Mouse (Mus musculus): ENCODE measurements around the gene Tnf.
A peak's percentile ranks its signal among the peaks of the same experiment; 100 is the strongest.

The Tnf gene

GRCm38 (mm10) chr17:35201787-35202186 is at the start of gene Tnf:
Gene Tnf, minus strand, starts transcription at chr17:35202007.
- DNase-seq (ENCODE audit: low spot score), result no peak

- no peak for DNase-seq (ENCODE audit: low spot score)
These were observed 49.4 kb upstream of the Tnf start for GRCm38 (mm10) chr17:35251162-35251719.

DNA sequence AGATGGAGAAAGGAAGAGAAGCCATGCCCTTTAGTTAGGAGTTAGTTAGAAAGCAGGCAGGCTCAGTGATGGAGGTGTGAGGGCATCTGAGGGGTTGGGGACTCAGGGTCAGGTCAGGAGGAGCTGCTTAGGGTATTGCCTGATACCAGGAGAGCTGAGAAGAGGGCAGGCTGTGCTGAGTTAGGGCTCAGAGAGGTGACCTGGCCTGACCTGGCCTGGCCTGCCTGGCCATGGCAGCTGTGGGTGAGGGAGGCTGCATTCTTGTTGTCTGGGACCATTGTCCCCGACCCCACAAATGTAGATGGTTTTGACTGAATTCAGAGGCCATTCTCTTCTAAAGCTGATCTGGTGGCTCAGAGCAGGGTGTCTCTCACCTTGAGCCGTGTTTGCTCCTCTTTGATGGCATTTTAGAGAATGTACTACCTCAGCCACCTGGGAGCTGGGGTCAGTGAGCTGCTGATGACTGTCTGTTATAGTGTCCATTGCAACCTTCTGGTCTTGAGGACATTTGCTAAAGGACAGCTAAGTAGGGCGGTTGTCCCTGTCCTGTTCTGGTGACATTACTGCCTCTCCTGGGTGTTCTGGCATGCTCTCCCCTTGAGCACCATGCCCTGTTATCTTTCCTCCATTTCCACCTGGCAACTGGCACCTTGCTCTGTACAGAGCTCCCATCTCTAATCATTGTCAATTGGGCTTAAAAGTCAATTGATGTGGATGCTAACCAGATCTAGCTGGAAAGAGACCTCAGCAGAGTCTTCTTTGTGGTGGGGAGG is 48.7 kb upstream of the Tnf start:
- no peak for DNase-seq (ENCODE audit: low spot score)

DNA sequence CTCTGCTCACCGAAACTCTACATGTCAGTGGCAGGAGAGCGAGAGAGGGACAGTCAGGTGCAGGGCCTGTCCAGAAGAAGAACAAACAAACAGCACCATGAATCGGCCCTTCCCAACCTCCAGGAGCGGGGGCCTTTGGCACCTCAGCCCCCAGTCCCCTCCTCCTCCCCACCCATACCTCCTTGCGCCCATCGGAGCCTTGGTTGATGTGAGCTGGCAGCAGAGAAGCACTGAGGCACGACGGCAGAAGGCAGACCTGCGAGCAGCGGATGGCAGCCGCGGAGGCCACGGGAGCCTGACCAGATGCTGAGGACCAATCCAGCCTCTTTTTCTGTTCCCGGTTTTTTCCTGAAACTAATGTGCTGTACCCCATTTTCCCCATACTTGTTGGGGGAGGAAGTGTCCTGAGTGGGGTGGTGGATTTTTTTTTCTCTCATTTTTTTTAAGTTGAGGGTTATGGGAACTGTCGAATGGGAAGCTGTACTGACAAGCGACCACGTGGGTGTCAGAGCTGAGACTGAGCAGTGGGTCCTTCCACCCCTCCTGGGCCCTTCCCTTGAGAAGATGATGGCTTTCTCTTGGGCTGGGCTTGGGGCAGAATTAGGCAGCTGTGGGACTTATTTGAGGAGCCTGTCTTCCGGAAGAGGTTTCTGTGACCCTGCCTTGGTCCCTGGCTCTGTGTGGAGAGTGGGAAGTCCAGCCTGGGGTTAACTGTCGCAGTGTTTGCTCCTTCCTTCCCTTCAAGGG is 47.8 kb upstream of the Tnf start:
- no peak for DNase-seq (ENCODE audit: low spot score)

- no peak for DNase-seq (ENCODE audit: low spot score)
These were observed 47.2 kb upstream of the Tnf start for GRCm38 (mm10) chr17:35248986-35249385.

DNA sequence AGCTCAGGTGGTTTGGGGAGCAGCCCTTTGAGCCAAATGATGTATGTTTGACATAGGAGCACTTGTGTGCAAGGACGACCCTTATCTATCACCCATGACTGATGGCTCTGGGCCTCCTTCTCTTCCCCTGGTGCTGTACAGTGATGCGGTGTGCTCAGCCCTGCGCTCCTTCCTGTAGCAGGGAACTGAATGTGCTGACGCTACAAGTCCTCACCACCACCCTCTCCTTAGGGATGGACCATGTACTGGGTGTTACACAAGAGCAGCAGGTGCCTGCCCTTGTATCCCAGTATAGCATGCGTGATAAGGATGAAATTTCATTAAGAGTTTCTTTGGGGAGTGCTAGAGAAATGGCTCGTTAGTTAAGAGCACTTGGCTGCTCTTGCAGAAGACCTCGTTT is 45.3 kb upstream of the Tnf start:
- DNase-seq (ENCODE audit: low spot score), result no peak

DNA sequence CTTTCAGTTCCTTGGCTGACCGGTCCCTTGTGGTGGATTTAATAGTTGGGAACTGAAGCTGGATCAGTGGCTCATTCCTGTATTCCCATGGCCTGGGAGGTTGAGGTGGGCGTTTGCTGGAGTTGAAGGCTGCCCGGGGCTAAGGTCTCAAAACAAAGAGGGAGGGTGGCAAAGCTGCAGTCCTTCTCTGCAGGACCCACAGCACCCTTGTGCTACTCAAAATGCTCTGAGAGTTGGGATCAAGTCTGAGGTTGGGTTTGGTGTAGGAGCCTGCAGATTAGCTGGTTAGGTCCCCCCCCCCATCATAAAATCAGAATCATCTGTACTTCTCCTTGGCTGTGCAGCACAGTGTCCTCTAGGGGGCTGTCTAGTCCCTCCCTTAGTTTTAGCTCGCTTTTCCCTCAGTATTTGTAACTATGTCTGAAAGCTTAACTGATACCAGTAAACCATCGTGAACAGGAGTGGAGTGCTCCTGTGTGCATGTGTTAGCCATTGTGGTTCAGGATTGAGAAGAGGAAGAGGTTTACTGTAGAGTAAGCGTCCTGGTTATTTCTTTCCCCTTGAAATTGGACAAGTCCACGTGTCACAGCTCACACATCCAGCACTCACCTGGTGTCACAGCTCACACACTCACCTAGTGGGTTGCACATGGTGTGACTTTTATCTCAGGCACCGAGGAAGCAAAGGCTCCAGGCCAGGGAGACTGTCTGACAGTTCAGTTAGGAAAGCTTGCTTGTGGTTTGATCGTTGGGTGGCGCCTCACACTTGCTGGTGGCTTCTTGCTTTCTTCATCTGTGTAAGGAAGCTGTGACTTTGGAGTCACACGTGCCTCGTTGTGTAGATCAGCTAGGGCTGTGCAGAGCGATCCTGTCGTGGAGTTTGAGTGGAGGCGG is 44.2 kb upstream of the Tnf start:
- DNase-seq (ENCODE audit: low spot score), result no peak

- no peak for DNase-seq (ENCODE audit: low spot score)
These were observed 43.2 kb upstream of the Tnf start for GRCm38 (mm10) chr17:35244999-35245398.

GRCm38 (mm10) chr17:35243086-35243485 is 41.3 kb upstream of the Tnf start:
- no peak for DNase-seq (ENCODE audit: low spot score)

DNA sequence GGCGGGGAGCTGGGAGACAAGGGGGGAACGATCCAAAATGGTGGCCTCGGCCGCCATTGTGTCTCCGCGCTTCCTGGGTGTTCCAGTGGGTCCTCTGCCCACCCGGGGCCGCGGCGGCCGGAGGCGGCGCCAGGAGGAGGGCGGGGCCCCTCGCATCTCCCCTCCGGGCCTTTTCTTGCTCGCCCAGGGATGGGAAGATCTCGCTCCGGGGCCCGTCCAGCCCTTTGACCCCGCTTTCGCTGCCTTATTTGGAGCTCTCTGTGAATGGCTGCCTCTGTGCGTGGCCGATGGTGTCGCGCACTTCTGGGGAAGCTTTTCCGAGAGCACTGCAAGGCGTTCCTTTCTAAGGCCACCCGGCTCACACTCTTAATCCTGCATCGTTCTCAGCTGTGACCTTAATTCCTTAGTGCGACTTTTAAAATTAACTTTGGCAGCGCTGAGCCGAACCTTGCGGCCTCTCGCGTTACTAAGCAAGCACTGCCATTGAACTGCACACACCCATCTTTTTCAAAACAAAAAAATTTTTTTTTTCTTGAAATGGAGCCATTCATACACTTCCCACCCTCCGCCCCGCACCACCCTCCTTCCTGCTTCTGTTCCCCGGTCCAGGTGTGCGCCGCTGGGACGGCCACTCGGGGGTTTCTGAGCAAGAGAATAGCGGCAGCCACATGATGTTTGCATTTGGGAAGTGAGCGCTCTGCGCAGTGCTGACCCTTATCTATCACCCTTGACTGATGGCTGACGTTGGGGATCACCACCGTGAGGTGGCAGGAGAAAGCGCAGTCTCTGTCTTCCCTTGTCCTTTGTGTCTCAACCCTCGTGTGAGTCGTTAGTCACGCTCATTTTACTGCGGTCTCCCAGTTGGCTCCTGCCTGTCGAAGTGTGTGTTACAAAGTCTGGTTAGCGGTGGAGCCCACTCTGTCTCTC is 40.5 kb upstream of the Tnf start:
- peak; percentile 68 for DNase-seq (ENCODE audit: low spot score)

DNA sequence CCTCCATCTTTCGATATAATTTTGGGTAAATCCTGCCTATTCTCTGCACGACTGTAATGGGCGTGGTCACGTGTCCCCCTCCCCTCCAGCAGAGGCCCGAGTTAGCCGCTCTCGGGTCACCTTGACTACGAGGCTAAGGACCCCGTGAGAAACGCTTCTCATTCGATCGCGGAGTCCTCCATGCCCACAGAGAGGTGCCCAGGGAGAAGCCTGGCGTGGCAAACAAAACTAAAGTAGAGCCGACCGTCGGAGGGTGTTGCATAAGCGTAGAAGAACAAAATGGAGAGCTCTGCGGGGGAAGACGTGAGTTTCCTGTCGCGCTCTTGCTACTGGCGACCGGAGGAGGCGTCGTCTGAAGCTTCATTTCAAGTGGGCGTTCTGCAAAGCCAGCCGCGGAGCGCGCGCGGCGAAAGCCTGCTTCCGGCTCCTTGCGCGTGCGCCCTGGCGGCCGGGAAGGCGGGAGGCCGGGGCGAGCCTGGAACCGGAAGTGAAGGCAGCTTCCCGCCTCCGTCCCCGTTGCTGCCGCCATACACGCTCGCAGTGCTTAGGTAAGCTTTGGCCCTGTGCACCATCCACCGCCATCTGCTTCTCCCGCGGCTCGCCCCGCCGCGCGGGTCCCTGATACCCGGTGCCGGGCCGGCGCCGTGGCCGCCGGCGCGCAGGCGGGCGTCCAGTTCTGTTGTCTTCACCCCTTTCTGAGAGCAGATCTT is 39.7 kb upstream of the Tnf start, which contains the start of gene Ddx39b:
Ddx39b (plus strand) TSS at position 442 of the 710 bp plus-strand sequence.
- DNase-seq (ENCODE audit: low spot score), result peak; percentile 94

- no peak for DNase-seq (ENCODE audit: low spot score)
These were observed 38.8 kb upstream of the Tnf start for GRCm38 (mm10) chr17:35240384-35241304.

DNA sequence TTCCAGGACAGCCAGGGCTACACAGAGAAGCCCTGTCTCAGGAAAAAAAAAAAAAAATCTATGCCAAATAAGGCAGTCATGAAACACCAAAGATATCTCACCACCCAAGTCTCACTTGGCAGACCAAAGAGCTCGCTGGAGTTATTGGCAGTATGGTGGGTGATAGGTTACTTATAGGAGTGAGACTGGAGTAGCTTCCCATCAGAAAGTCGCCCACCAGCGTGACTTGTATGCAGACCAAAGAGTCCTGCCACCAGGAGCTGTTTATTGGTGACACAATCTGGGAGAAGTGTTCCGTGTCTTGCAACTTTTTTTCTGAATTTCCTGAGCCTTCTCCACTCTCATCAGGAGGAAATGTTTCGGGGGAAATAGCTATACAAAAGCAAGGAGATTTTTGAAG is 37.9 kb upstream of the Tnf start:
- no peak for DNase-seq (ENCODE audit: low spot score)

- DNase-seq (ENCODE audit: low spot score), result no peak
These were observed 35.7 kb upstream of the Tnf start for GRCm38 (mm10) chr17:35237504-35237903.

DNA sequence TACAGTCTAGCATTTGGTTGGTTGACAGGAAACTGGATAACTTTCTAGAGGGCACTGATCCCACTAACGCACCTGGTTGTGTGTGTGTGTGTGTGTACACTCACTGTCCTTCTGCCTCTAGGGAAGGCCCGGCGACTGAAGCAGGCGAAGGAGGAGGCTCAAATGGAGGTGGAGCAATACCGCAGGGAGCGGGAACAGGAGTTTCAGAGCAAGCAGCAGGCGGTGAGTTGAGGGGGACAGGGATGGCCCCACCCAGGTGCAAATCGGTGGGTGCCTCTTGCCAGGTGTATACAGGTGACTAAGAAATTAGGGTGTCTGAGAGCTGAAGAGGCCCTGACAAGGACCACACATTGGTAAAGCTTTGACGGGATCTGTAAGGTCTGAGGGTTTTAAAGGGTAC is 35.2 kb upstream of the Tnf start:
- no peak for DNase-seq (ENCODE audit: low spot score)

- DNase-seq (ENCODE audit: low spot score), result peak; percentile 81
These were observed 34.6 kb upstream of the Tnf start for GRCm38 (mm10) chr17:35236390-35236746.

DNA sequence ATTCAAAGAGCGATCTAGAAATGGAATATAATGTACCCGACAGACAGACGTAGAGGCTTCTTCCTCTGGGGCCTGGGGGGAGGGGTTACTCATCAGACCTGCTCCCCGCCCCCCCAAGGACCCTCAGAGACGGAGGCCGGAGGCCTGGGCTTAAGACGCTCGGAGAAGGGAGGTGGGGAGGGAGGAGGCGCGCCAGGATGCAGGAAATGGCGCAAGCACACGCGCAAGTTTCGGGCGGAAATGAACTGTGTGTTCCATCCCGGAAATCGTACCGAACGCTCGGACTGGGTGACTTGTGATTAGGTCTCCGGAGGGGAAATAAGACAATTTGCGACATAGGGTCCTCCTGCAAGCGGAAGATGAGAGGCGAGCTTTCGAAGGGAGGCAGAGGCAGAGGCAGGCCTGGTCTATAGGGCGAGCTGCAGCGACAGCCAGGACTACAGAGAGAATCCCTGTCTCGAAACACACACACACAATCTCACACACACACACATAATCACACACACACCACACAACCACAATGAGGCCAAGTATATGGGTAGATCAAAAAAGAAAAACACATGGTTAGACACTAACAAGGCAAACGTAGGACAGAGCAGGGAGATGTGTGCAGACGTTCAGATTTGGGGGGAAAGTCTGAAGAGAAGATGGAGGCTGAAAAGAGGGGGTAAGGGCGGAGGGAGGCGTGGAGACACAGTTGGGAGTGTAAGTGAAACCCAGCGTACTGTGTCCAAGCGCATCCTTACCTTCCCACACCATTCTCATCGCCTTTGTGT is 34.0 kb upstream of the Tnf start, which contains the start of gene Nfkbil1:
Nfkbil1 (minus strand) TSS at position 179 of the 776 bp plus-strand sequence.
- peak; percentile 88 for DNase-seq (ENCODE audit: low spot score)

- no peak for DNase-seq (ENCODE audit: low spot score)
These were observed 33.1 kb upstream of the Tnf start for GRCm38 (mm10) chr17:35234903-35235302.
